Mouse (Mus musculus) NIH3T3 (cell line): Measurements from ENCODE around the gene Foxp1.

Experiments
- DNase-seq: peaks from one replicate; pipeline ENCODE4 v3.0.0-alpha.2; 2012; ENCODE audit warnings: low read depth

The Foxp1 gene

GRCm38 (mm10) chr6:99131815-99132214 is 390.7 kb downstream of the Foxp1 start:
- no peak for DNase-seq

- peak; percentile 76 for DNase-seq
Observed at GRCm38 (mm10) chr6:99130758-99131410, 391.6 kb downstream of the Foxp1 start.

GRCm38 (mm10) chr6:99126717-99127116 is 395.8 kb downstream of the Foxp1 start:
- no peak for DNase-seq

- DNase-seq: no peak
Observed at GRCm38 (mm10) chr6:99120776-99121766, 401.4 kb downstream of the Foxp1 start.

GRCm38 (mm10) chr6:99118534-99118933 is 404.0 kb downstream of the Foxp1 start:
- peak; percentile 66 for DNase-seq

GRCm38 (mm10) chr6:99117411-99117810 is 405.1 kb downstream of the Foxp1 start:
- DNase-seq: no peak

- DNase-seq: no peak
Observed at GRCm38 (mm10) chr6:99111856-99112255, 410.7 kb downstream of the Foxp1 start.

DNA sequence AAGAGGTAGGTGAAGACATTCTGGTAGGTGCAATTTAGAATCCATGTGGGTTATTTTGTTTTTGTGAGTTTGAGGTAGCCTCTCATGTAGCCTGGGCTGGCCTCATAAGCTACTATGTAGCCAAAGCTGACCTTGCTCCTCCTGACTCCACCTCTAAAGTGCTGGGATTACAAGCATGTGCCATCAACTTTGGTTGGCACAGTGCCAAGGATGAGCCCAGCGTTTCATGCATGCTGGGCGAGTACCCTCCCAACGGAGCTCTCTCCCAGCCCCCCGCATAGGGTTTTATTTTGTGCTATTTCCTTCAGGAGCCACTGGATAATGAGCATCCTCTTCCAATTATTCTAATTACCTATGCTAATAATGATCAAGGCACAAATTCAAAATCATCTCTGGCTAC is 414.1 kb downstream of the Foxp1 start:
- DNase-seq: no peak

- no peak for DNase-seq
Observed at GRCm38 (mm10) chr6:99107674-99108073, 414.8 kb downstream of the Foxp1 start.

DNA sequence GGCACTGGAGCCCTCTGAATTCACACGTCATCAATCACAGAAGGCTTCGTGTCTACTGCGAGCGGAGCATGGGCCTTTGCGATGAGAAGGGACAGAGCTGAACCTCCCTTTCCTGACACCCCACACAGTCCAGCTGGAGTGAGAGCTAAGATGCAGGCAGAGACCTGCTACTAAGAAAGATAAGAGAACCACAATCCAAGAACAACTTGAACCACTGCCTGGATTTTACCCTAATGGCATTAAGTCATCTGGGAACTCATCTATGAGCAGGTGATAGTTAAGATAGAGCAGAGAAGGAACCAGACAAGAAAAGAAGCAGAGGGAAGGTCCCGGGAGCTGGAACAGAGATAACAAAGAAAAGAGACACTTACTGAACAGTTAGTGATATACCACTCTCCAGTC is 415.4 kb downstream of the Foxp1 start:
- no peak for DNase-seq

- no peak for DNase-seq
Observed at GRCm38 (mm10) chr6:99105979-99106378, 416.5 kb downstream of the Foxp1 start.

GRCm38 (mm10) chr6:99104446-99104845 is 418.1 kb downstream of the Foxp1 start:
- DNase-seq: no peak

DNA sequence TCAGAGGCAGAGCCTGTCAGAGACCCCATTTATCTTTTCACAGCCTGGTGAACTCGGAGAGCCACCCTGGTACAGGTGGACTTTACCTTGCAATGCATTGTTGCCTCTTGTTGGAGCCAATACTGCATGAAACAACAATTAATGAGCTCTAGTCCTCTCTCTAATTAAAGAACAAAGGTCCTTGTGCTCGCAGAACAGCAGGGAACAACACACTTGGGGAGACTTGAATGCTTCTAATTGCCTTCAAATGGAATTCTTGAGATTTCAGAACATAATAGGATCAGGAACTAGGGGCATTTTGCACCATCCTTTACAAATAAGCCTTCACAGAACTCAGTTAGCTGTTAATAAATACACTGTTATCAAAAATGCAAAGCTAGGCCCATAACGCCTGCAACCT is 418.6 kb downstream of the Foxp1 start:
- DNase-seq: no peak

DNA sequence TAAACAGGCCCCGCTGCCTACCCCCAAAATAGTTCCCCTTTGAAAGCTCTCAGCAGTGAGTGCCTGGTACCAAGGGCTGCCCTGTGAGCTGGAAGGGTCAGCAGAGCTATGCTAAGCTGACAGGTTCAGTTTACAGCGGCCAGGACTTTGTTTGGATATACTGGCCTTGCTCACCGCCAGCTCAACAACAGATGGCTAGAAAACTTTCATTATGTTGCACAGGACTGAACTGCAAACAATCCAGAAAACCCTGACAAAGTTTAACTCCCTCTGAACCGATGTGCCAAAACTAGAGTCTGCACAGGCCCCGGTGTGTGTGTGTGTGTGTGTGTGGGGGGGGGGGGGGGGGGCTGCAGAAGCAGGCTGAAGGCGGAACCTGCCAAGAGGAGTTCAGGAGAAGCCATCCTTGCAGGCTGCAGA is 421.0 kb downstream of the Foxp1 start:
- DNase-seq: peak; percentile 23

GRCm38 (mm10) chr6:99100331-99100730 is 422.2 kb downstream of the Foxp1 start:
- DNase-seq: no peak

DNA sequence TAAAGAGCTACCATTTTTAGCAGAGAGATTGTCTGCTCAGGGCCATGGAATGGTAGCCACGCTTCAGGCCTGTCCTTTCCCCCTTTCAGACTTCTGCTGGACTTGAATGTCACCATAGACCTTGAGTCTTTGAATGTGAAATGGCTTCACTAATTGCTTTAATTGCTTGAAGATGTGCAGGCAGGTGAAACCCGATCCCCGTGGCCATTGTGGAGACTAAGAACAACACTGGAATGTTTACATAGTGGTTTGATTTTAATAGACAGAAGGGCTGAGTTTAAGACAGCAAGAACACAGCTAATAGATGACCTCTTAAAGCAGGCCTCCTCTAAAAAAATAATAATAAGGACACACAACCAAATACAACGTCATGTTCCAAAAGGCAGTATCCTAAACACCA is 422.7 kb downstream of the Foxp1 start:
- no peak for DNase-seq

DNA sequence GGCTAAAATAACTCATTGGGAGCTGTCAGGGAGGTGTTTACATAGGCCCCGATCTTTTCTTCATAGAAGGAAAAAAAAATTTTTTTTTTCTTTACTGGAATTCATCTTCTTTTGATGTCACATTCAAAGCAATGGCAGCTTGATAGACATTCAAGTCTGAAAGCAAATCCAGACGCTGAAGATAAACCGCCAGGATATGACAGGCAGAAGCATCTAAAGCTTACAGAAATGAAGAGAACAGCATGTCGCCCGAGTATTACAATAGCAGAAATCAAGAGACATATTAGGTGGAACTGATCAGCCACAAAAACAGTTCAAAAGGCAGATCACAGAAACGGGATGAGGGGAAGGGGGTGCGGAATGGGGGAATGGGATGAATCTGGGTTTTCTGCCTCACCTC is 425.3 kb downstream of the Foxp1 start:
- no peak for DNase-seq

- DNase-seq: no peak
Observed at GRCm38 (mm10) chr6:99096776-99097166, 425.8 kb downstream of the Foxp1 start.

GRCm38 (mm10) chr6:99096105-99096775 is 426.3 kb downstream of the Foxp1 start:
- no peak for DNase-seq

DNA sequence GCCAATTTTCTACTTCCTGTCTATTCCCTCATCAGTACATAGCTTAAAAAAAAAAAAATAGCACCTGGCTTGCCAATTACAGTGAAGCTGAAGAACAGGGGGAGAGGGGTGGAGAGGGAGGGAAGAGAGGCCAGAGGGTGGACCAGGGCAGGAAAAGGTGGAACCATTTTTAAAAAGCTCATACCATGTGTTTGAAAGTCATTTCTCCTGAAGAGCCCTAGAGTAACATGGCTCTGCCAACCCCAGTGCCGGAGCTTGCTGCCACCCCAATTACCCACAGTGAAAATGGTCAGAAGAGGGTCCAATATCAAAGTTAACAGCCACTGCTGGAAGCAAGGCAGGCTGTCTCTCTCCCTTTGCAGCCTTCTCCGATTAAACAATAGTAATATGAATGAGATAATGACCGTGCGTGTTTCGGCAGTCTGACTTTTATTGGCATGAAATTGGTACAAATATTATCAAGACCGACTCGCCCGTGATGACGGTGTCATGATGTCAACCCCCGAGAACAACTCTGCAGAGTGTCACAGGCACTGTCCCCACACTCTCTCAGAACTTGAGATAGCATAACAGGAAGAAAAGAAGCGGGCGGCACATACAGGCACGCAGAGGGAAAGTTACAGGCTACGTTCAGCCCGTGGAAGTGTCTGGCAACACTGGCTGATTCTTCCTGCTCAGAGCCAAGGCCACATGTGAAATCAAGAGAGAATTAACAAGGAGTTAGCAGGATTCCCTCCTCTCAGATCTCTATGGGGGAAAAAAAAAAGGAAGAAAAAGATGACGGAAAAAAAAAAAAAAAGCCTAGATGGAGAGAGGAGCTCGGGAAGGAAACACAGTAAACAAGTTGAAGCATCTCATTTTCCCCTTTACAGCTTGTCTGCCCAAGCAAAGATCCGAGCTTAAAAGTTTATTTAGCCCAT is 427.1 kb downstream of the Foxp1 start:
- no peak for DNase-seq

DNA sequence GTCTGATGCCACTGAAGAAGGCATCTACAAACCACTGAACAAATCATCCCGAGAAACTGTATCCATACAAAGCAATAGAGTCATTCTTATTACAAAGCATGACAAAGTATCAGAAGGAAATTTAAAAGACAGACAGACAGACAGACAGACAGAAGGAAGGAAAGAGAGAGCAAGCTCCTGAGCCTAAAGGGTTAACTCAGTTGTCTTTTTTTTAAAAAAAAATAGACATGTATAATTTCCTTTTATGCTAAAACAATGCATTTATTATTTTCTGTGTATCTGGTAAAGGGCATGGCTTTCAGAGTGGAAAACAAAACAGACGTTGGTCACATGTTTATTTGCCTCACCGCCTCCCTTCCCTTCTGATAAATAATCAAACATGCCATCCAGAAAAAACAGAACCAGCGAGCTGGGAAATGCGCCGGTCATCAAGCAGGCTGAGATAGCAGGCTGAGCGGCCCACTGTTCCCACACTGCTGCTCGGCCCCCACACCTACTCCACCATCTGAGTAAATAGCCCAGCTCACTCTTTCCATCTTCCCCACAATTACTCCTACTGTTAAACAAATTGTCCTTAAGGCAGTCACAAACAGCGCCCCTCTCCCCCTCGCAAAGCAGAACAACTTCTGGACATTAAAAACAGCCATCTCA is 428.1 kb downstream of the Foxp1 start:
- no peak for DNase-seq
